Mouse (Mus musculus) G1E (cell line): ENCODE data around the gene Fezf2.

Source experiments
- CTCF ChIP-seq: IDR thresholded peaks from 2 replicates; pipeline ENCODE4 v1.5.1; 2012; ENCODE audit warnings: low read depth, low read length, inconsistent platforms, mixed read lengths
- POLR2AphosphoS5 ChIP-seq: IDR thresholded peaks from 2 replicates; pipeline ENCODE4 v1.6.1; 2012; ENCODE audit warnings: low read depth, low read length, inconsistent platforms; ENCODE audit not compliant: insufficient replicate concordance
- TAL1 ChIP-seq: conservative IDR thresholded peaks from 2 replicates; pipeline ENCODE4 v1.6.1; 2012; ENCODE audit warnings: low read depth, low read length, inconsistent platforms, mixed read lengths

GRCm38 (mm10) chr14:12300677-12301076 lies 47.3 kb downstream of the Fezf2 start:
- TF ChIP-seq CTCF (no peak), POLR2AphosphoS5 (no peak), TAL1 (no peak)
